Mouse (Mus musculus) olfactory bulb, adult 2 months (tissue): ENCODE measurements around the gene Tbx15.

Experiments used
- CTCF ChIP-seq: fragments of 200-500 bp; IDR thresholded peaks from 2 replicates; pipeline ENCODE4 v1.5.1; 2012; ENCODE audit warnings: low read depth, mild to moderate bottlenecking, low read length, moderate library complexity; ENCODE audit not compliant: insufficient read depth
- POLR2A ChIP-seq: fragments of 200-500 bp; IDR thresholded peaks from 2 replicates; pipeline ENCODE4 v1.6.1; 2012; ENCODE audit warnings: mild to moderate bottlenecking, low read depth, low read length, moderate library complexity; ENCODE audit not compliant: insufficient read depth

- TF ChIP-seq POLR2A = no peak
- TF ChIP-seq CTCF = no peak
Observed at GRCm38 (mm10) chr3:99264695-99265094, 24.5 kb downstream of the Tbx15 start.
